Mouse (Mus musculus) cerebellum, adult 2 months (tissue): Measurements from ENCODE around the gene Fmnl2.

Source experiments
- CTCF ChIP-seq: fragments of 200-500 bp; IDR thresholded peaks from 2 replicates; pipeline ENCODE4 v1.5.1; 2011; ENCODE audit warnings: low read depth, mild to moderate bottlenecking, control low read depth, low read length, moderate library complexity, borderline replicate concordance; ENCODE audit not compliant: insufficient read depth
- POLR2A ChIP-seq: fragments of 200-500 bp; IDR thresholded peaks from 2 replicates; pipeline ENCODE4 v1.6.1; 2011; ENCODE audit warnings: low read length, control low read depth, borderline replicate concordance; ENCODE audit not compliant: insufficient read depth

DNA sequence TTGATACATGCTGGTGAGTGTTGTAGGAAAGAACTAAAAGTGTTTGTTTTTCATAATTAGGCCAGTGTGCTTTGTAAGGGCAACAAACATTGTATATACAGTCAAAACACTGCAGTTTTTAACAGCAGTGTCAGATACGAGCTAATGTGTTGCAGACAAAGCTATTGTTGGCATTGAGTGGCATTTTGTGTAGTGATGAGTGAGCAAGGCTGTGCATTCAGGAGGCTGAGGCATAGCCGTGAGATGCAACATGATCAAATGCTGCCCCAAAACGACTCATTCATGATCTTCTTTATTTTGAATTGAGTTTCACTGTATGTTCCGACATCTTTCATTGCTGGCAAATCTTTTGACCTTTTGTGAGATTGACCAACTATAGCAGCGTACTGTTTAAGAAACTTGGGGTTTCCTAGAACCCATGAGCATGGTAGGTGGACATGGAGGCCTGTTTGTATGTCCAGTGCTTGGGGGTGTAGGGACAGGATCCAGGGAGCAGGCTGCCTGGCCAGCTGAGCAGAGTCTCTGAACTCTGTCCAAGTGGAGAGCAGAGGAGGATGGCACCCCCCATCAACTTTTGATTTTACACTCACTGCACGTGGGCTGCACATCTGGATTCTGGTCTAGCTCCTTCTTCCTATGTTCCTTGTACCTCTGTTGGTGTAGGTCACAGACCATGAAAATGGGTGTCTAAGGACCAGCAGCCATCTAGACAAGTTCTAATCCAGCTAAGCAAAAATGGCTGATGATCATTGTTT is 120.4 kb downstream of the Fmnl2 start:
- TF ChIP-seq POLR2A: no peak
- TF ChIP-seq CTCF: no peak
